Mouse (Mus musculus) ES-E14 (cell line): ENCODE results near the gene Cyb561. TPM values are rescaled to one million over a fixed set of nuclear protein-coding genes. Genes with fewer than 3 reads are reported as not detected.

Experiments used
- DNase-seq: peaks from one replicate; pipeline ENCODE4 v3.0.0-alpha.2; 2013; ENCODE audit warnings: low read depth, low spot score
- H3K27ac ChIP-seq: 2 replicates; pipeline ENCODE4 v1.5.1; 2012; ENCODE audit warnings: low read depth, mild to moderate bottlenecking, low read length, moderate library complexity, mixed read lengths; ENCODE audit not compliant: poor library complexity, insufficient read depth, severe bottlenecking
- H3K36me3 ChIP-seq: 2 replicates; pipeline ENCODE4 v1.6.1; 2012; ENCODE audit warnings: mild to moderate bottlenecking, low read length, moderate library complexity, mixed read lengths; ENCODE audit not compliant: control insufficient read depth, poor library complexity, insufficient read depth, severe bottlenecking
- H3K4me1 ChIP-seq, 2 experiments: fragments of 150-350 bp in 1 of 2; sonication (generic) in 1 of 2; 2 replicates each; pipeline ENCODE4 v1.6.1; 2012; ENCODE audit warnings: low read length in 2 of 2, mild to moderate bottlenecking in 1 of 2, mixed read lengths in 1 of 2; ENCODE audit not compliant: control insufficient read depth in 2 of 2, insufficient read depth in 2 of 2, poor library complexity in 1 of 2
- H3K4me3 ChIP-seq, 2 experiments: fragments of 150-350 bp in 1 of 2; sonication (generic) in 1 of 2; 2 replicates each; pipeline ENCODE4 v1.5.1; 2012; ENCODE audit warnings: low read length in 2 of 2, low read depth in 1 of 2, mild to moderate bottlenecking in 1 of 2, mixed read lengths in 1 of 2; ENCODE audit not compliant: insufficient read depth in 1 of 2, poor library complexity in 1 of 2, severe bottlenecking in 1 of 2
- H3K9ac ChIP-seq: 2 replicates; pipeline ENCODE4 v1.6.1; 2012; ENCODE audit warnings: low read depth, mild to moderate bottlenecking, low read length, mixed read lengths; ENCODE audit not compliant: poor library complexity, insufficient read depth, severe bottlenecking
- H3K9me3 ChIP-seq: fragments of 150-350 bp; sonication (generic); 2 replicates; pipeline ENCODE4 v1.6.1; 2012; ENCODE audit warnings: low read depth, mild to moderate bottlenecking, low read length; ENCODE audit not compliant: control insufficient read depth, insufficient read depth
- CHD2 ChIP-seq: IDR thresholded peaks from 2 replicates; pipeline ENCODE4 v1.6.1; 2014; ENCODE audit warnings: mild to moderate bottlenecking, low read depth, low read length, inconsistent platforms
- HCFC1 ChIP-seq: IDR thresholded peaks from 2 replicates; pipeline ENCODE4 v1.6.1; 2012; ENCODE audit warnings: low read length, inconsistent platforms, borderline replicate concordance; ENCODE audit not compliant: insufficient read depth
- MAFK ChIP-seq: IDR thresholded peaks from 2 replicates; pipeline ENCODE4 v1.6.1; 2014; ENCODE audit warnings: mild to moderate bottlenecking, low read depth, low read length, inconsistent platforms; ENCODE audit not compliant: insufficient read depth
- ZC3H11A ChIP-seq: IDR thresholded peaks from 2 replicates; pipeline ENCODE4 v1.6.1; 2012; ENCODE audit warnings: low read depth, mild to moderate bottlenecking, inconsistent platforms, low read length, borderline replicate concordance
- ZNF384 ChIP-seq: IDR thresholded peaks from 2 replicates; pipeline ENCODE4 v1.6.1; 2012; ENCODE audit warnings: low read depth, low read length, inconsistent platforms
- in situ Hi-C, 2 experiments: fragments of 600-800 bp; cut with MboI; formaldehyde crosslinking; loops; one replicate each; pipeline ENCODE4 v1.15.1; 2025; ENCODE audit warnings: low sequenced_read_pairs in 2 of 2, inconsistent platforms in 1 of 2; ENCODE audit not compliant: unreplicated experiment in 2 of 2
- total RNA-seq: library from RNA; depleted of rRNA; stranded (reverse); fragments of 300-350 nt; gene quantifications from 2 replicates; pipeline ENCODE4 v1.2.3, GENCODE M21; 2012

The Cyb561 gene
- total RNA-seq, 1 experiment: 14.7 TPM

DNA sequence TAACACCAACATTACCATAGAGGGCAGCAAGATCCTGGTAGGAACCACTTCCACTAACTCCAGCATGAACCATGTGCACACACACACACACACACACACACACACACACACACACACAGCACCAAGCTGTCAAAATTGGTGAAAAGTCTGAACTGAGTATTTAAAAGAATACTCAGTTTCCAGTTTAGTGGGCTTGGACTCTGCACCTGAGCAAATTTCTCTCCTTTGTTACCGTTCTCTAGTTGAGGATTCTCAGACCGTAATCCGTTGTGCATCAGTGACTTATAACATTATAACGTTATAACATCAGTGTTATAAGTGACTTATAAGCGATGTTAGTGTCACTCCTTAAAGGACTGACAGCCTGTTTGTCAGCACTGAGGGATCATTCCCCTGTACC lies 22.5 kb upstream of the Cyb561 start:
- H3K4me3 ChIP-seq: no peak overlapping the region
- no peak overlapping the region for H3K27ac ChIP-seq
- TF ChIP-seq MAFK (no peak), HCFC1 (no peak), ZC3H11A (no peak), ZNF384 (no peak), CHD2 (no peak)
- in situ Hi-C loops: no loop called here
- peaks cover 0 to 2% of the 10 kb centered on the region in 2 experiments; a peak in 1 of 4 replicates for H3K4me1 ChIP-seq
- H3K36me3 ChIP-seq: no peaks in the 10 kb centered on the region
- no peaks in the 10 kb centered on the region for H3K9me3 ChIP-seq
- no peak overlapping the region for H3K9ac ChIP-seq
- DNase-seq: no peak

DNA sequence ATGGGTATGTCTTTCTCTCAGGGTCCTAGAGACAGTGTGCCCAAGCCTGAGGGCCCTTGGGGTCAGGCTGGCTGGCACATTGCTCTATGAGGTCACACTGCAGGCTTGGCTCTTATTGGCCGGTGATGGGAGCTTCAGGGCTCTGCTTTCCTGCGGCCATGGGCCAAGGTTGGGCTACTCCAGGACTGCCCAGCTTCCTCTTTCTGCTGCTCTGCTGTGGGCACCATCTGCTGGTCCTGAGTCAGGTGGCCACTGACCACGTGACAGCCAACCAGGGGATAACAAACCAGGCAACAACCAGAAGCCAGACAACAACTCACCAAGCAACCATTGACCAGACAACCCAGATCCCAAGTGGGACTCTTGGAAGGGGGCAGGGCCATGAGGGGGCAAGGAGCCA lies 21.9 kb upstream of the Cyb561 start:
- H3K9ac ChIP-seq: no peak overlapping the region
- no peak overlapping the region for H3K4me3 ChIP-seq
- H3K9me3 ChIP-seq: no peaks in the 10 kb centered on the region
- DNase-seq: no peak
- TF ChIP-seq ZC3H11A (no peak), MAFK (no peak), CHD2 (no peak), HCFC1 (no peak), ZNF384 (no peak)
- H3K4me1 ChIP-seq: peaks cover 0 to 2% of the 10 kb centered on the region in 2 experiments; a peak in 1 of 4 replicates
- in situ Hi-C loops: no loop called here
- no peak overlapping the region for H3K27ac ChIP-seq
- H3K36me3 ChIP-seq: no peaks in the 10 kb centered on the region

DNA sequence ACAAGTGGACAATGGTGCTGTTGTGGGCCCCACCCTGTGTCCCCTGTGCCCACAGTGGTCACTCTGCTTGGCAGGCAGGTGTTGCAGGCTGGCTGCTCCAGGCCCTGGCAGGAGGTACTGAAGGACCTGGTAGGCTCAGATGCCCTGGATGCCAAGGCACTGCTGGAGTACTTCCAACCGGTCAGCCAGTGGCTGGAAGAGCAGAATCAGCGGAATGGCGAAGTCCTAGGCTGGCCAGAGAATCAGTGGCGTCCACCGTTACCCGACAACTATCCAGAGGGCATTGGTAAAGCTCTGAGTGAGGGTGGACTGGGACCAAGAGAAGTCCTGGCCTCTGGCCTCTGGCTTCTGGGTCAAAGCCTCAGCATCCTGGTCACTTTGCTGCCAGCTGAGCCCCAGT lies 21.5 kb upstream of the Cyb561 start:
- peaks cover 0 to 2% of the 10 kb centered on the region in 2 experiments; a peak in 1 of 4 replicates for H3K4me1 ChIP-seq

DNA sequence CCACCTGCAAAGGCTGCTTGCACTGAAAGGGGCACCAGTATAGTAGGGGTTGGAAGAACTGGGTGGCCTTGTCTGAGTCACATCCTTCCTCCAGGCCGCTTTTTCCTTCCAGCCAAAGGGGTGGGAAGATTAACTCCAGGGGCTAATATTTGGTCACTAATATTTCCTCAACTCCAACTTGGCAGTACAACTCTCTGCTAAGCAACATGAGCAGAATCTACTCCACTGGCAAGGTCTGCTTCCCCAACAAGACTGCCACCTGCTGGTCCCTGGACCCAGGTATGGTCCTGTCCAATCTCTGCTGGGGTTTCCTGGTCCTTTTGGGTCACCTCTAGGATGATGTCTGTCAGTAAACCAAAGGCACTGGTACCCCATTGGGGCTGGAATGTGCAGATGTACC lies 16.4 kb upstream of the Cyb561 start:
- Histone ChIP-seq H3K36me3 (no peaks in the 10 kb centered on the region), H3K4me3 (no peak overlapping the region), H3K9ac (no peak overlapping the region), H3K9me3 (no peaks in the 10 kb centered on the region), H3K27ac (no peak overlapping the region), H3K4me1 (peaks cover 0 to 13% of the 10 kb centered on the region in 2 experiments; a peak in 1 of 4 replicates)
- DNase-seq: no peak
- in situ Hi-C loops: no loop called here
- TF ChIP-seq ZNF384 (no peak), CHD2 (no peak), MAFK (no peak), ZC3H11A (no peak), HCFC1 (no peak)

More for the DNA sequence above, 21.5 kb upstream of the Cyb561 start:
- Histone ChIP-seq H3K36me3 (no peaks in the 10 kb centered on the region), H3K9me3 (no peaks in the 10 kb centered on the region), H3K9ac (no peak overlapping the region), H3K27ac (no peak overlapping the region), H3K4me3 (no peak overlapping the region)
- no peak for DNase-seq
- TF ChIP-seq CHD2: no peak
- TF ChIP-seq ZNF384: no peak
- no peak for TF ChIP-seq MAFK
- TF ChIP-seq ZC3H11A: no peak
- in situ Hi-C loops: no loop called here

- Histone ChIP-seq H3K4me3 (no peak overlapping the region), H3K9me3 (no peaks in the 10 kb centered on the region), H3K9ac (no peak overlapping the region), H3K4me1 (peaks cover 0 to 13% of the 10 kb centered on the region in 2 experiments; a peak in 1 of 4 replicates), H3K36me3 (no peaks in the 10 kb centered on the region), H3K27ac (no peak overlapping the region)
- in situ Hi-C loops: no loop called here
- TF ChIP-seq CHD2 (no peak), HCFC1 (no peak), ZC3H11A (no peak), ZNF384 (no peak), MAFK (no peak)
- DNase-seq: no peak
Observed at GRCm38 (mm10) chr11:105968948-105969347, 15.8 kb upstream of the Cyb561 start.
